Mouse (Mus musculus): ENCODE measurements at regions not wholly inside any gene's neighbourhood (a gene's known extent, or its start where the extent isn't known, plus 50 kb on each side); places are given as distances from the start of the nearest gene placed in this dataset.

DNA sequence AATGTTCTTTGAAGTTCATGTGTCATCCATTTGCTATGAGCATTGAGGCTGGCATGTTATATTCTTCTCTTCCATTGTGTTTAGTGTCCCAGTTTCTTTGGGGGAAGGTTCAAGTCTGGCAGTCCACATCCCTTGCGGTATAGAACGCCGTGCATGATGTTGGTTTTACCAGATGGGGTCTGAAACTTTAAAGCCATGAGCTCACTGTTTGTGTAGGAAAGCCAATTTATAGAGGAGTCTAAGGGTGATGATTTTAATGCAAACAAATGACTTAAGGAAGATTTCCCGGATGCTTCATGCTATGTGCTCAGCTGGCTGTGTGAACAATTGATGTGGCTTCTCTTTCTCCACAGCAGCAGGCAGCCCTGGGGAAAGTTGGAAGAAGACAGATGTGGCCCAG lies 104.0 kb upstream of the Hey2 start:
- no peak for DNase-seq (ENCODE audit: low spot score)

DNA sequence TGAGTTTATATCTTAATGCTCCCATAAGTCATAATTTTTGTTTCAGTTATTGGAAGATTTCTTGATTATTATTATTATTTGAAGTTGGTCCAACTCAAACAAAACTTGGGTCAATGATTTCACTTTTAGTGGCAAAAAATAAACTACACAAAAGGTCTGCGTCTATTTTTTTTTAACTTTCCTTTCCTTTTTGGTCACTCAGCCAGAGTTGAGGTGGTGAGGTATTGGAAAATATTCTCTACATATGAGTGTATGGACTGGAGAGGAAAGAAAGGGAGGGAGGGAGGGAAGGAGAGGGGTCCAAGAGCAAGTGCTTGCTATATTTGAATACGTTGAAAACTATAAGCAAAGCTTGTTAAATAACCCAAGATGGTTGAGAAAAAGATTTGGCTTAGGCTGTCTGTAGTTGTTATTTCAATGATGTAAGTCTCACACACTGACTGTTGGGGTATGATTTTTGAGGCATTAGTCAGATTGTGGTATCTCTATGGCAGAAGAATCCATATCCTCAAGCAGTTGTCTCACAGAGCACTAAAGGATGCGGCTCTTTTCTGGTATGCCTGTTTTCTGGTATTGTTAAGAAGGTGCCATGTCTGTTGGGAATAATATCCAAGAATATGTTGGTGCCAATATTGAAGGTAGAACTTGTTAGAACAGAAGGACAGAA lies 75.9 kb upstream of the Hey2 start:
- no peak for DNase-seq (ENCODE audit: low spot score)

DNA sequence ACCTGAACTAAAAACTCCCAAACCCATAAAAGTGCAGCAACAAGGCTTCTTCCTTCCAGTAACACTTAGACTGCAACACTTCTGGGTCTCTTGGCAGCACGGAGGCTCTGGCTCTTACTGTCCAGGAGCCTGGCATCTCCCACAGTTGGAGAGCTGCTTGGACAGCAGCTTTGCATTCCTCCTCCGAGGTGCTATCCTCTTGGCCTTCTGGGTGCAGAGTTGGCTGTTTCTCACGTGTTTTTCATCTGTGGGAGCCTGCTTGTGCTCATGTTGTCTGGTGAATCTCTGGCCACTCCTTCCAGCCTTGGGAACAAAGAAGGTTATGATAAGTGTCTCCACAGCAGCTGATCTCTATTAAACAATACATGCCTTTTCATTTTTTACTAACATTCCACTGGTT lies 51.2 kb upstream of the Hey2 start:
- DNase-seq (ENCODE audit: low spot score) = peak; percentile 14

All from urinary bladder, postnatal 14 days (tissue).